Mouse (Mus musculus) megakaryocyte, embryonic 14.5 days (primary cell): ENCODE measurements around the gene BC048562.

Source experiments
- FLI1 ChIP-seq: IDR thresholded peaks from 2 replicates; pipeline ENCODE4 v1.6.1; 2012; ENCODE audit warnings: low read length, inconsistent platforms, mixed read lengths
- GATA1 ChIP-seq: IDR thresholded peaks from 3 replicates; pipeline ENCODE4 v1.6.1; 2012; ENCODE audit warnings: mixed read lengths, low read length, inconsistent platforms, borderline replicate concordance

DNA sequence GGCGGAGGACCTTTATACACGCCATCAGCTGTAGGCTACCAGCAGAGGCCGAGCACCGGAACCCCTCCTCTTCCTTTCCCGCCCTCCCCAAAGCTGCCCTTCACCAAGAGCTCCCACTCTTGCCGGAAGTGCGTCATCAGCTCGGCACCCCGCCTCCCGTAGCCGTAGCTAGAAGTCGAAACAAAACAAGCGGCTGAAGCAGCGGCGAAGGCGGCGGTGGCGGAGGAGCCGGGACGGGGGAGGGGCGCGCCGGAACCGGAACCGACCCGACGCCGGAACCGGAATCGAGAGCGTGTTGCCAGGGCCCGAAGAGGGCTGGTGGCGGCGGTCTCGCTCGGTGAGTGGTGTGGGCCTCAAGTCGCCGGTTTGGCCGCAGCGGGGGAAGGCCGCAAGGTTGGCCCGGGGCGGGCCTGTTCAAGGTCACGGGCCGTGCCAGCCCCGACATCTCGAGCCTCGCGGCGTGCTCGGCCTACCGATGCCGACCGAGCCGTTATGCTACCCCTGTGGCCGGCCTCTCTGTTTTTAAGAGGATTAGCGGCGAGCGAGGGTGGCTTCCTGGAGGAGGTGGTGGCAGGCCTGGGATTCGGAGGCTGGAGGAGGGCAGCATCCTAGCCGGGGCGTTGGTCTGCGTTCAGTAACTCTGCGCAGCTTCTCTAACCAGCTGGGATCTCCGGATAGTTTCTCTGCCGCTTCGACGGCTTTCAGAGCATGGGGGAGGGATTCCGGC, 54.4 kb downstream of the BC048562 start, which contains the start of gene Usp19:
- TF ChIP-seq GATA1 (no peak), FLI1 (peak; percentile 86; the same call in 1 of the 2 replicates)
